Mouse (Mus musculus): ENCODE results near the gene Rbfox1.

DNA sequence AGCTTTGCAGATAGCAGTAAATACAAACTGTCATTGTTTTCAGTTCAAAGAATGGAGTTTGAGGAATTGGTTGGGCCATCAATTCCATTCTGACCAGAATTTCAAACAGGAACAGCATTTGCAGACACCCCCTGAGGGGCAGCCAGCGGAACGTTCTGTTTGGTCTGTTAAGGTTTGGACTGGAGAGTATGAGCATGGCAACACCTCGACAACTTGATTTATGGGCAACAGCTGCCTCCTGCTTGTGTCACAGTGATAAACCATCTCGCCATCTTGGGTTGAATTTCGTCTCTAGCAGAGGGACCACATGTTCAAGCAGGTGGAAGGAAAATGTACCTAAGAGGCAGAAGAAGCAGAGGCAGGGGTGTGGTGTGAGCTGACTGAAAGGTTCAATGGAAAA is 949.9 kb downstream of the Rbfox1 start:
- TF ChIP-seq CTCF (IDR thresholded peaks at IDR 0.05; ENCODE audit: low read depth, low read length) (no peak), GATA1 (IDR thresholded peaks at IDR 0.05; ENCODE audit: borderline replicate concordance, low read length) (no peak), POLR2AphosphoS5 (IDR thresholded peaks at IDR 0.05; ENCODE audit: insufficient replicate concordance, low read depth, low read length) (no peak)
